Mouse (Mus musculus): Measurements from ENCODE around the gene Tial1. TPM values are rescaled to one million over a fixed set of nuclear protein-coding genes. Genes with fewer than 3 reads are reported as not detected.

The Tial1 gene
- polyA plus RNA-seq (2017; shearing (Covaris generic)): 30.9 TPM

GRCm38 (mm10) chr7:128461285-128462215, at the start of gene Tial1:
TSS of gene Tial1 (minus strand) at chr7:128461717.

GRCm38 (mm10) chr7:128417930-128418779, 43.4 kb downstream of the Tial1 start, which contains the start of gene Rgs10:
TSS of gene Rgs10 (minus strand) at chr7:128418758.

Other genes with a start within 250 kb of the Tial1 start
- 20.8 TPM for gene Armc5, start 224.4 kb downstream of the Tial1 start, polyA plus RNA-seq (2017; shearing (Covaris generic))
- 0.82 TPM for gene 9130023H24Rik, start 223.7 kb downstream of the Tial1 start, polyA plus RNA-seq (2017; shearing (Covaris generic))
- gene Tgfb1i1, start 214.9 kb downstream of the Tial1 start, polyA plus RNA-seq (2017; shearing (Covaris generic)): 0.70 TPM
- not detected for gene Slc5a2, start 196.1 kb downstream of the Tial1 start, polyA plus RNA-seq (2017; shearing (Covaris generic))
- gene BC017158, start 163.5 kb downstream of the Tial1 start, polyA plus RNA-seq (2017; shearing (Covaris generic)): 21.2 TPM
- 254 TPM for gene Rgs10, start 43.0 kb downstream of the Tial1 start, polyA plus RNA-seq (2017; shearing (Covaris generic))
- gene Bag3, start 61.9 kb upstream of the Tial1 start, polyA plus RNA-seq (2017; shearing (Covaris generic)): 20.3 TPM
- gene Inpp5f, start 149.6 kb upstream of the Tial1 start, polyA plus RNA-seq (2017; shearing (Covaris generic)): 37.0 TPM